Mouse (Mus musculus) CD8-positive naive resting alpha-beta T cell, adult 2 months (primary cell): ENCODE results near the gene Mansc4.
A peak's percentile ranks its signal among the peaks of the same experiment; 100 is the strongest.

ENCODE experiments used
- DNase-seq, 2 experiments: peaks; one replicate each; pipeline ENCODE4 v3.0.0; 2022; ENCODE audit warnings: low read depth in 2 of 2, low spot score in 2 of 2

Gene Mansc4

DNA sequence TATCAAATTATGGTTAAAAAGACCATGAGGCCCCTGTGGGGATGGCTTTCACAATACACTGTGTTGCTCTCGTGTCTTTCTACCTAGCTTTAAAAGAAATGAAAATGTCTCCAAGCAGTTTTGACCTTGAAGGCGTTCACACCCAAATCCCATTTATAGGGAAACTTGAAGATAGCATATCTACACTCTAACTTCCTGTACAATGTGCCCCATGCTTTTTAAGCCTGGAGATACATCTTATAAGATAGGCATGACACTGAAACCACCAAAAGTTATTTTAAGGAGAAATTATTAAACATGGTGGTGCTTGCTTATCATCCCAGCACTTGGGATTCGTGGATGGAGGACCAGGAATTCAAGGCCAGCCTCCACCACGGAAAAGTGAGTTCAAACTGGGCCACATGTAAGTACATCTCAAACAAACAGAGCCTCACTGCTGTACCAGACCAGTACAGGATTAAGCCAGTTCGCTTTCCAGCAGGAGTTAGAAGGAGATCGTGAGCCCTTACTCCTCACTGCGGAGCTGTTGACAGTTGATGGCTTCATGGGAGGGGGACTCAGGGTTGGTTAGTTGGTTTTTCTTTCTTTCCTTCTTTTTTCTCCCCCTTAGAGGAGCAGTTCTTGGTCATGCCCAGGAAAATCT is 1.3 kb downstream of the Mansc4 start:
- no peak for DNase-seq

DNA sequence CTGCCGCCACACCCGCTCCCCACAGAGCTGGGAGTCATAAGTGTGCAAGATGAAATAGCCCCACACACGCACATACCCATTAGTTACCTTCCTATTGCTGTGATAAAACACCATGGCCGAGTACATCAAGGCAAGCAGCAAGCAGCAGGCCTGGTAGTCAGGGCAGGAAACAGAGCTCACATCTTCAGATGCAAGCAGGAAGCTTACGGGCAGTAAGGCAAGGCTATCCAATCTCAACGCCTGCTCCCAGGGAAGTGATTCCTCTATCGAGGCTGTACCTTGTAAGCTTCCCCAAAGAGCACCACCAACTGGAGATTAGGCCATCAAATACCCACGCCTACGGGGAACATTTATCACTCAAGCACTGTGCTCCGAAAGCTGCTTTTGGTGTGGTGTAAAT is 6.9 kb downstream of the Mansc4 start:
- no peak for DNase-seq

DNA sequence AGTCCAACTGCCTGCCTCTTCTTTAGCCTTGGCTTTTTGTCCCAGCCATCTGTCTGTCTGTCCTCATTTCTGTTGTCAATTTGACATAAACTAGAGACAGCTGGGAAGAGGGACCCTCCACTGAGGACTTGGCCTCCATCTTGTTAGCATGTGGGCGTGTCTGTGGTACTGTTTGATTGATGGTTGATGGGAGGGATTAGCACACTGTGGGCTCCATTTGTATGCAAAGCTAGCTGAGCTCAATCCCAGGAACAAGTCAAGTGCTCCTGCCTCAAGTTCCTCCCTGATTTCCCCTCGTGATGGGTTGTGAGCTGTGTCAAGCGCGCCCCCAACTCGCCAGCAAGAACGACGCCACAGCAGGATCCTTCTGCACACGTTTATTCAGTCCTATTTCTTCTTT is 10.0 kb downstream of the Mansc4 start:
- no peak for DNase-seq

DNA sequence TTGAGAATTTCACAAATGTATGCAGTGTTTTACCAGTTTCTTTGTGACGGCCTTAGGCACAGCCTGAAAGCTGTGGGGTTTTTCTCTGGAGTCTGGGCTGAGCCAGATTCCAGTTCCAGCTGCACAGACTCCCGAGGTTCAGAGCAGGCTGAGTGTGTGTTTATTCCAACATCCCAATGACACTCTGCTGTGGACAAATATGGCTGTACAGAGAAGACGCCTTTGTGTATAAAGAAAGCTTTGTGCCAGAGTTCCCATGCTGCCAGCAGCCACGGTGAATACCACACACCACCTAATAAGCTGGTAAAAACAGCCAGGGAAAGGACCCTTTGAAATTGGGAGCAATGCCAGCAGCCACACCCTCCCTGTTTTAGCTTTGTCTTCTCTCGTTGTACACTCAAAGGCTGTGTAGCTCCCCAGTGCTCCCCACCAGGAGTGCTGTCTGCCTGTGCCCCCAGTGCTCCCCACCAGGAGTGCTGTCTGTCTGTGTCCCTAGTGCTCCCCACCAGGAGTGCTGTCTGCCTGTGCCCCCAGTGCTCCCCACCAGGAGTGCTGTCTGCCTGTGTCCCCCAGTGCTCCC is 10.9 kb downstream of the Mansc4 start:
- no peak for DNase-seq

DNA sequence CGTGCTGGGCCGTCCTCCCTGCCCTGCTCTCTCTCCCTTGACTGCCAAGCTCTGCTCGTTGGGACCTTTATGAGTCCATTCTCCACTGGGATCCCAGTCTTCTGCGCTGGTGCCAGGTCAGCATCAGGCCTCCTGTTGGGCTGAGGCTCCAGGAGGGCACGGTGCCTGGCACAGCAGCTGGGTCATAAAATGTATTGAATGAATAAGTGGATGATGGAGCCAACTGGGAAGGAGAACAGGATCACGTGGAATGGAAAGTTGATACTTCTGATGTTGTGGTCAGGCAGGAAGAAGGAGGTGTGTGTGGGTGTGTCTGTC is 21.9 kb downstream of the Mansc4 start:
- DNase-seq: no peak

DNA sequence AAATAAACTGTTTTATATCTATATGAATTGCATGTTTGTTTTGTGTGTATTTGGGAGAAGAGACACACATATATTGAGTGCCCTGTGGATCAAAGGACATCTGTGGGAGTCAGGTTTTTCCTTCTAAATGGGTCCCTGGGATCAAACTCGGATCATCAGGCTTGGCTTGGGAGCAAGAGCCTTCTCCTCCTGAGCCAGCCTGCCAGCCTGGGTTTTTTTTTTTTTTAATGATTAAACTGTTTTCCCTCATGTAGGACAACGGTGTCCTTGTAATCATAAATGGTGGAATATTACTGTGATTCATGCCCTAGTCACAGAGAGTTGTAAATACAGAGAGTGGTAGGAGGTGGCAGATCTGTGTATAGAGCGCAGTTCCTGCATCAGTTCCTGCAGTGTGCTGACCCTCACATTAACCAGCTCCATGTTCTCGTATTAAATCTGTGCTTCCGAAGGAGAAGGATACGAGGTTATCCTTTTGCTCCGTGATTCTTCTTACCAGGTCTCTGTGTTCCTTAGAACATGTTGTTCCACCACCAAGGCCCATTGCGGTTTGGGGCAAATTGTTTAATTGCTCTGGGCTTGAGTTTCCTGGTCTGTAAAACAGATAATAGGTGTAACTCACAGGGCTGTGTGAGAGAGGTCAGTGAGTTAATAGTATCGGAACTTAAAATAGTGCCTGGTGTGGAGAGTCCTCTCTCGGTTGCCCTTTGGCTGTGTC is 22.4 kb downstream of the Mansc4 start:
- no peak for DNase-seq

DNA sequence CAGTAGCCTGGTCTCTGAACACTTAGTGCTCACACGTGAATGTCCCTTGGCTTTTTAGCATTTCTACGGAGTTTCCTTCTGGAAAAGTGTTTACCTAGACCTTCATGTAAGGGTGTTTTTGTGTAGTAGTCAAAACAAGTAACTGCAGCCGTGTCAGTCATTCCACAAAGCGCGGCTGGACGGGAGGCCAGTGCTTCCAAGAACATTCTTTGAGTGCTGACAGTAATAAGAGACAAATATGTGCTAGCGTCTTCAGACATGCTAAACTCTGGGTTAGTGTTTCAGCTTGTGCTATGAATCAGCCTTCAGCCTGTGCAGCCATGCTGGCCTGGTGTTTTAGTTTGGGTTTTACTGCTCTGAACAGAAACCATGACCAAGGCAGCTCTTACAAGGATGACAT is 24.1 kb downstream of the Mansc4 start:
- DNase-seq: no peak

DNA sequence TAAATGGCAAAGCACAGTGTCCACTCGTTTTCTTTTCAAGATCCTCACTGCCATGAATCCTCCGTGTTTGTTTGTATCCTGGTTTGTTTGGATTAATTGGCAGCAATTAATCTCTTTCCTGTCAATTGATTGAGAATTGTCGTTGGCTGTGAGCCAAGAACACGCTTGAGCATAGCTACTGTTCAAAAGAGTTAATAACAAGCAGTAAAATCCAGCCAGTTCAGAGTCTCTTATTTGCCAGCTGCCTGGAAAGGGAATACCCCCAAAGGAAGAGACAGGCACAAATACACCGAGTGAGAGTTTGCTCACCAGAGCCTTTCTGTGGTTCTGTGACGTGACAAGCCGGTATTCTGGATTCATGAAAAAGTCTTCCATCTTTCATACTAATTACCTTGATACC is 24.8 kb downstream of the Mansc4 start:
- no peak for DNase-seq

DNA sequence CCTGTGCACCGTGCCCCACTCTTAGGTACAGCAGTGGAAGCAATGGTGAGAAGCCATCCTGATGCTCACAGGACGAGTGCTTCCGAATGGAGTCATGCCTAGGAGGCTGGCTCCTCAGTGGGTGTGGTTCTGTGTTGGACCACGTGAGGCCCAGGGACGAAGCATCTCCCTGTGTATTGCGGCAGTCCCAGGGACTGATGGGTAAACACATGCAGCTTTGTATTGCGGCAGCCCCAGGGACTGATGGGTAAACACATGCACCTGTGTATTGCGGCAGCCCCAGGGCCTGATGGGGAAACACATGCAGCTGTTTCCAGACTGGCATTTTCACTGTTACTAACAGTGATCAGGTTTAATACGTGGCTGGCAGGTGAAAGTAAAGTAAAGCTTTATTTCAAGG is 25.2 kb downstream of the Mansc4 start:
- DNase-seq: no peak

DNA sequence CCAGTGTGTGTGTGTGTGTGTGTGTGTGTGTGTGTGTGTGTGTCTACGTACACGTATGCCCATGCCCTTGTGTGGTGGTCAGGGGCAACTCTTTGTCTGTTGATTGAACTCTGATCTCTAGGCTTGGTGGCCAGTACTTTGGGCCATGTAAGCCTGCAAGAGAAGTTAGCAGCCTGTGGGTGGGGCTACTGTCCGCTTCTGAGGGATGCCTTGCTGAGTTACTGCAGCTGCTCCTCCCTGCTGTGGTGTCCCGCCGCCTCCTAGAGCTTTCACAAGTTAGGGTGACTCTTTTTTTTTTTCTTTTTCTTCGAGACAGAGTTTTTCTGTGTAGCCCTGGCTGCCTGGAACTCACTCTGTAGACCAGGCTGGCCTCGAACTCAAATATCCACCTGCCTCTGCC is 27.5 kb downstream of the Mansc4 start:
- no peak for DNase-seq

DNA sequence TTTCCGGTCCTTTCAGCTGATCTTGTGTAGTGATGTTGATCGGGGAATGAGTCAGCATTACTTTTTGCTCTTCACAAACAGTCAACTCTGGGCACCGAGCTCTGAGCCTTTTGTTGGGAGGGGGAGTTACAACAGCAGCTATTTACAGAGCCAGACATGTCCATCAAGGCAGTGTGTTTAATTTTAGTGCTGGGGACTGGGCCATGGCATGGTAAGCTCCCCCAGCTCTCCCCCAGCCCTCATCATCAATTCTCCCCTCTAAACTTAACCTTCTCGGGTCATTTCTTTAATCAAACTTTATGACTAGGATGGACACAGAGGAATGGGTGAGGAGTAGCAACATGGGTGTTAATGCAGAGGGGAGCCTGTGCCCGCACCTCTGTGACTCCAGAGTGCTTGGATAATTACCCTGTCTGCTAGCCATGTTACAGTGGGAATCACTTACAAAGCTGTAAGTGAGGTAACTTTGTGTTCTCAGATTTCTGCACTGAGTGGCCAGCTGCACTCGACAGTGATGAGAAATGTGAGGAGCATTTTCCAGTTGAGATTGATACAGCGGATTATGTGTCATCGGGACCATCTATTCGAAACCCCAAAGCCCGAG is 31.4 kb downstream of the Mansc4 start:
- DNase-seq: no peak

DNA sequence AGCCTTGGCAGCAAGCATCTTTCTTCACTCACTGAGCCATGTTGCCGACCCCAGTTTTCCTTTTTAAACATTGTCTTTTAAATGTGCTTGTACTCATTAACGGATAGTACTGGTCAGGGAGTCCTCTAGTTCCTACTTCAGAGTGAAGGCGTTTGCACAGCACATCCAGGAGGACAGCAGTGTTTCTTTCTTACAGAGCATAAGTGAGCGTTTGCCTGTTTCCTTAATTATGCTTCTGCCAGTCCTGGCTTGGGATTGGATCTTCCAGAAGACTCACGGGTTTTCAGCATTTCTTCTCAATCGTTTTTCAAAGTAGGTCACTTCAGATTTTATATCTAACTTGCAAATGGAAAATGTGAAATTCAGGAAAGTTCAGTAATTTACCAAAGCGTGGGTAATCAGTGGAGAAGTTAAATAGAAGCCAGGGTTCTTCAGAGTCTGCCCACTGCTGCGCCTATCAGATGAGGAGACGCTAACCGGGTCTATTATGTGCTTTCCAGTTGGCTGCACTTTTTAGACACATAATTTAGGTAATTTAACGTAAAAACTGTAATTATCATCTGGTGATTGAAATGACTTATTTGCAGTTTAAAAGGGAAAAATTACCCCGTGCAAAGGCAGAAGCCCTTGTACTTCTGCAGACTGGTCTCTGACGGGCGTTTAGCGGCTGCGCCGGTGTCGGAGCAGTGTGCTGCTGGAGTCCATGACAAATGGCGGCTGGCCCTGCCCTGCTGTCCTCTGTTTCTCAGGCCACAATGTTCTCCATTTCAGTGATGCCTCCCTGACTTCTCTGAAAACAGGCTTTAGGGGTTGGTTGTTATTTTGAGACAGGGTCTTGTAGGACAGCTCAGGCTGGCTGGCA is 32.8 kb downstream of the Mansc4 start:
- DNase-seq: no peak

DNA sequence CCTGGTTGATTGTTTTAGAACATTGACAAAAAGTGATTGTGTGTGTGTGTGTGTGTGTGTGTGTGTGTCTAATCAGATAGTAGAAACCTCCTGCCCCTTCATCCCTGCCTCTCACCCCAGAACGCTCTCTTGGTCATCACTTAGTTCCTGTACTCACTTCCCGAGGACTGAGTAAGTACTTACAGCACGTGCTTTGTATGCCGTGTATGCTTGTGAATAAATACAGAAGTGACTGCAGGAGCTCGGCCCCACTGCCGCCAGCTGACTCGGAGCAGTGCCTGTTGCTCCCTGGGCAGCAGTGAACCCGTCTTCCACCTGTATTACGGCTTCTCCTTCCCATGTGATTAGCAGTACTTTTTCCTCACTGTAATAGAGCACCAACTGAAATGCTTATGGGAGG is 34.4 kb downstream of the Mansc4 start:
- DNase-seq: no peak

DNA sequence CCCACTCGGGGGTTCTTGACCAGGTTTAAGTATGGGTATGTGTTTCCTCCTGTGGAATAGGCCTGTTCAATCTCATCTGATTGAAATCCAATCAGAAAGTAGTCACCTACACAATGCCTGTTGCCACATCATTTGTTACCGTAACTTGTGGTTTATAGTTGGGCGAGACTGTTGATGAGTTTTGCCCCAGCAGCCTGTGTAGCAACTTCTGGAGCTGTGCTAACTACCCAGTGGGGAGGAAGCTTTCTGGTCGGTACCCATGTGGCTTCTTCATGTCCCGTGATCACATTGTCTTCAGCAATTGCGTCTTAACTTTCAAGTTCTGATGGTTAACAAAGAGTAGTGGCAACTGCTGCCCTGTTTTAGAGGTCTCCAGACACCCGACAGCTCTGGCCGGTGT is 35.2 kb downstream of the Mansc4 start:
- no peak for DNase-seq

DNA sequence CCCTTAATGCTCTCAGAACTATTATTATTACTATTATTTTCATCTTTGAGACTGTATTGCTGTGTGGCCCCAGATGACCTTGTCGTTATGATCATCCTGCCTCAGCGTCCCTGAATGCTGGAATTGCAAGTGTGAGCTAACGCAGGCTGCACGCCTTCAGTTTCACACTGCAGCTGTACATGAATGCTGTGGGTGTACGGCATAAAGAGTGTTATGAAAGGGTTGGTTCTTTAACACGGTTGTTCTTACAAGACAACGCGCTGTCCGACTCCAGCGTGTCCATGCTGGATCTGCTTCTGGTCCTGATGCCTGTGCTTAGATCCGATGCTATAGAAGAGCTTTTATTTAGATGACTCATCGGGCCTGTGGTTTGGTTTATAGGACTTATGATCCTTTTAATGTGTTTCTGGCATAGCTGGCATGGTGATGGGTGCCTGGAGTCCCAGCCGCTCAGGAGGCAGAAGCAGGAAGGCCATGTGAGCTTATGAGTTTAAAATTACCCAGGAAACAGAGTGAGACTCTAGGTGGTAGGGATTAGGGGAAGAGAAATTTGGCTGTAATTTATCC is 37.5 kb downstream of the Mansc4 start:
- DNase-seq: no peak

DNA sequence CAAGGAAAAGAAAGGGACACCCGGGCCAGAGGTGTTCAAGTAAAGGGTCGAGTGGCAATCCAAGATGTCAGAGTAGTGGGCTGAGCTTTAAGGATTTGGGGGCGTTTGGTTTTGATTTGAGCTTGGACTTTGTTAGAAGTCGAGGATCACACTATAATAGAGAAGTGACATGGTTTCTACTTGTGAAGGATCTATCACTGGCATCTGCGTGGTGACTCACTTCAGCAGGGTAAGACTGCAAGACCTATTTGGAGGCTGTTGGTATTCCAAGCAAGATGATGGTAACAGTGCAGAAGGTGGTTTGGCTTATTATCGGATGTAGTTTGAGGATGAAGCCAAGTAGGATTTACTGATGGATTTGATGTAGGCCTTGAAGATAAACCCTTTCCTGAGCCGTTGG is 43.2 kb downstream of the Mansc4 start:
- no peak for DNase-seq

DNA sequence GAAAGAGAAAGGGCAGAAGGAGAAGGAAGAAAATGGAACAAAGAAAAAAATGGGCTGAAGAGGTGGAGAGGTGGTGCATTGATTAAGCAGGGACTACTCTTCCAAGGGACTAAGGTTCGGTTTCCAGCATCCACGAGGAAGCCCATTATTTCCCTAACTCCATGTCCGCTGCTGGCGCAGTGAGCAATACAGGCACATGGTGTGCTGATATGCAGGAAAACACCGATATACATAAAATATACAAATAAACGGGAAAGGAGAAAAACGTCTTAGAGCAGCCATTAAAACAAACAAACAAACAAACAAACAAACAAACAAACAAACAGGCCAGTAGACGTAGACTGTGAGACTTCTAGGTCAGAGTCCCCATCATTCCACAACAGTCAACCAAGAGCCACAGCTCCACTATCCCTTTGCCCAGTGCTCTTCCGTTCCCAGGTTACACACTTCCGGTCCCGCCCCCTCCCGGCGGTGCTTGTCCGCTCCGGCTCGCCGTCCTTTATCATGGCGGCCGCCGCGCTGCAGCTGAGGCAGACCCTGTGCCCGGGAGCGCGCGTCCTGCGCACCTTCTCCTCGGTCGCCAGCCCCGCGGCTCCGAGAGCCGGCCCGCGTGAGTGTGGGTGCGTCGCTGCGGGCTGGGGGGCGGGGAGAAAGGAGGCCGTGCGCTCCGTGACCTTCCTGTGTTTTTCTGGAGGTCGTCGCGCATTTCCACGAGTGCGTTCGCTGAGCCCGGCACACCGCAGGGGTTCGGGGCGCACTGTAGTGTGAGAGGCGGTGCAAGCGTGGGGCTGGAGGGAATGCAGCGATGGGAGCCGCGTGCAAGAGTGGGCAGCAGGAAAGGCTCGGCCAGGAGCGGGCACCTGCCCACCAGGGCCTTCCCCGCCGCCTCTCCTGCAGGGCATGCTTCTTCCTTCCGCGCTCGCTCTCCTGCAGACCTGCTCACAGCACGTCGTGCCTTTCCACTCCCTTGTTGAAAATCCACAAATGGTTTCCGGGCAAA is 44.2 kb downstream of the Mansc4 start, which contains the start of gene Mrps35:
TSS of gene Mrps35 (plus strand) at position 474 of the 1,000 bp plus-strand sequence.
- peak; percentile 62 to 78 for DNase-seq

DNA sequence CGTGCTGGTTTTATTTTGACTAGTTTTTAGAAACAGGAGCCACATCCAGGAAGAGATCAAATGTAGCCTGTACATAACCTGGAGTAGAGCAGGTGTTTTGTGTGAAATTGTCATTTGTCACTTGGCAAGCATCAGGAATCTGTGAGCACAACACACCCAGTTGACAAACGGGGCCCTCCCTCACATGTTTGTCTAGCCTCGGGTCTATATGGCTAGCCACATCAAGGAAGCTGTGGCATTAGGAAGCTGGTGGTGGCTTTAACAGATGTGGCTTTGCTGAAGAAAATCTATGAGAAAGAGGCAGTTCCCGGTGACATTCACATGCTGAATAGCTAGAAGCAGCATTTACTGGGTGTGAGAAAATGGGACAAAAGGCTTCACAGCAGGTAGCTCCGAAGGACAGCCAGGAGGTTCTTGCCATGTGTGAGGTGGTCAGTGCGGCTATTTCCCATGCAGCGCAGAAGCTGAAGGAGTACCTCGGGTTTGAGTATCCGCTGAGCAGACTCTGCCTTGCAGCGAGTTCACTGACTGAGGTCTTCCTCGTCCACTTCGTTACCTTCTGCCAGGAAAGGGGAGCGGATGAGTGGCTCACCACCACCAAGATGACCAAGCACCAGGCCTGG is 54.4 kb downstream of the Mansc4 start, which contains the start of gene Rep15:
TSS of gene Rep15 (plus strand) at position 282 of the 623 bp plus-strand sequence.
- DNase-seq: peak in 1 of 2 experiments; percentile 8
